Mouse (Mus musculus): ENCODE measurements around the gene Lsm12.

Gene Lsm12

DNA sequence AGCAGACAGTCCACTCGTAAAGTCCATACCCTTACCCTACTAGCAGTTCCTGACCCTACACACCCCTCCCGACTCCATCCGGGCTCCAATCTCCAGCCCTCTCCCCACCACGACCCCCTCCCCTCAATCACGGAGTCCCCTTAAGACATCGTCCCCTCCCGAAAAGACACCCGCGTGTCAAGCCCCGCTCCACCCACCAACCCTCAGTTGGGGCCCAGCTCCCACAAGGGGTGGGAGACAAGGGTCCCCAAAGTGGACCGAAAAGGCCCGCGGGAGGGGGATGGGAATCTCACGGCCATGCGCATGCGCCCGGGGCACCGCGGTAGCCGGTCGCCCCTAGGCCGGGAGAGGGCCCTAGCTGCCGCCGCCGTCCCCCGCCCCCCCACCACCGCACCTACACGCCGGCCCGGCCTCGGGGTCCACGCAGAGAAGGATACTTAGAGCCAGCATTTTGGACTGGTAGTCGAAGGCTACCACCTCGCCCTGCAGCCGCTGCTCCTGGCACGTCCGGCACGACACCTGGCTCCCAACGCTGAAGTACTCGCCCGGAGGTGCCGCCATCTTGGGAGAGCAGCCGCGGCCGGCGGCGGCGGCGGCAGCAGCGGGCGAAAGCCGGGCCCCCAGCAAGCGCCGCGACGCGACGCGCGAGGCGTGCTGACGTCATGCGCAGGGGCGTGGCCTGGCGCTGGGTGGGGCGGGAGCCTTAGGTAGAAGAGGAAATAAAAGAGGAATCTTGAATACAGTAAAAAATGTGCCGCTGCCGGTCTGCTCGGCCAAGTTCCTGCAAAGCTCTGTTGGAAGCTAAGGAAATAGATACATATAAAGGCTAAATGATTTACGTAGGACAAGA, at the start of gene Lsm12:
Lsm12 (minus strand) TSS at position 651 of the 850 bp plus-strand sequence.
- DNase-seq (ENCODE audit: low read depth, low spot score) = peak; percentile 90

DNA sequence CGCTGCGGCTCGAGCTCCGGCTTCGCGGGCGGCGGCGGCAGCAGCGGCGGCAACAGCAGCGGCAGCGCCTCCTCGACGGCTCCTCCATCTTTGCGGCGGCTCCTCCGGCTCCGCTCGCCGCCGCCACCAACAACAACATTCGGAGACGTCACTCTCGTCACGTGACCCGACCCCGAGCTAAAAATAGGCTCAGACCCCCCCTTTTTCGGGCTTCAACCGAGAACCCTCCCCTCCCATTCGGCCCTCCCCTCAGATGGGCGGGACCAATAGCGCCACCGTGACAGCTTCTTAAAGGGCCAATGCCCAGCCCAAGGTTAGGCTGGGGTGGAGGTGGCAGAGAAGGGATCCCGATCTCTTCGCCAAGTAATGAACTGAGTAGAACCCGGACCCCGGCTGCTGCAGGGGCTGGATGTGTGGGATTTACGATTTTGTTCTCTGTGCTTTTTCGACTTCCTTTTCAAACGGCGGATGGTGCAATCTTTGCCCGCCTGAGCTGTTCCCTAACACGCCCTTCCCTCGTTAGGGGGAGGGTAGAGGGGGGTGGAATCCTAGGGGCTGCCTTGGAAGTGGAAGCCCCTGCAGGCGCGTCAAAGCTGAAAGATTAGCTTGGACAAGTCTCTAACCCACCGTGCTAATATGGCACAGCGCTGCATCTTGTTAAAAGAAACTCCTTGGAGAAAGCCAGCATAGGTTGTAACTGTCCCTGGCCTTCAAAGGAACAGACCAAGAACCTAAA, 45.1 kb upstream of the Lsm12 start, which contains the start of gene Hdac5:
Hdac5 (minus strand) TSS at position 161 of the 736 bp plus-strand sequence.
- peak; percentile 99 for DNase-seq (ENCODE audit: low read depth, low spot score)

DNA sequence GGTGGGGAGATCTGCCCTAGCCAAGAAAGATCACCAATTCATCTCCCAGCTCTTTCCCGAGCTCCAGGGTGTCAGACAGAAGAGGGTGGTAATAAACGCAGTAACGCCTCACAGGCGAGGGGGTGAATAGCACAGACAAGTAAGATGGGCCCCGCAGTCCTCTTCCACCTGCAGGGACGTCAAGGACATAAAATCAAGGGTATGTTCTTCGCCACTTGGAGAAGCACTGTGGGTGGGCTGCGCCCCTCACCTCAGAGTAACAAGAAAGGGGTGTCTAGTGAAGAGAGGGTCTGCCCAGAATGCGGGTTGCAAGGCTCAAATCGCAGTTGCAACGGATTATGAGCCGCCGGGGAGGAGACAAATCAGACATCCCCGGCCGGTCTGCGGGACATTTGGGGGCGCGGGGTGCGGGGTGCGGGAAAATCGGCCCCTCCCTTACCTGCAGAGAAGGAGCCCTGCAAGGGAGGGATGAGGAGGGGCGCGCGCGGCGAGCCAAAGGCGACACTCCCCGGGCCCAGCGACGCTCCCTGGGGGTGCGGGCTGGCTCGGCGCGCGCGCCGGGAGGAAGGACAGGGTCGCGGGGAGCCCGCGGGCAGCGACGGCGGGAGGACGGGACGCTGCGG, 44.3 kb upstream of the Lsm12 start:
- DNase-seq (ENCODE audit: low read depth, low spot score) = no peak

GRCm38 (mm10) chr11:102228646-102229268, 43.7 kb upstream of the Lsm12 start:
- no peak for DNase-seq (ENCODE audit: low read depth, low spot score)

DNA sequence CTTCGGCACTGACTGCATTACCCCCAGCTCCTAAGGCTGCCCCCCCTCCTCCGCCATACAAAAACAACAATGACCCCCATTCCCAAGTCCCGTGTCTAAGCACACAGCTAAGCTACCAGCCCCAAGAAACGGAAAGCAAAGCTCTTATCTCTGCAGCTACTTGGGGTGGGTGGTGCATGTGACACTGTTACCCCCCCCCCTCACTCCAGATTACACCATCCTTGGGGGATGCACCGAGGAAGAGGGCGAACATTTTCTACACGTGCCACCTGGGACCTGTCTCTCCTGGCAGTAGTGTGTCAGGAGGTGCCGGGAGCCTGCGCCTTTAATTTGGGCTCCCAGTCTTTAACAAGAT, 43.1 kb upstream of the Lsm12 start:
- DNase-seq (ENCODE audit: low read depth, low spot score) = no peak

DNA sequence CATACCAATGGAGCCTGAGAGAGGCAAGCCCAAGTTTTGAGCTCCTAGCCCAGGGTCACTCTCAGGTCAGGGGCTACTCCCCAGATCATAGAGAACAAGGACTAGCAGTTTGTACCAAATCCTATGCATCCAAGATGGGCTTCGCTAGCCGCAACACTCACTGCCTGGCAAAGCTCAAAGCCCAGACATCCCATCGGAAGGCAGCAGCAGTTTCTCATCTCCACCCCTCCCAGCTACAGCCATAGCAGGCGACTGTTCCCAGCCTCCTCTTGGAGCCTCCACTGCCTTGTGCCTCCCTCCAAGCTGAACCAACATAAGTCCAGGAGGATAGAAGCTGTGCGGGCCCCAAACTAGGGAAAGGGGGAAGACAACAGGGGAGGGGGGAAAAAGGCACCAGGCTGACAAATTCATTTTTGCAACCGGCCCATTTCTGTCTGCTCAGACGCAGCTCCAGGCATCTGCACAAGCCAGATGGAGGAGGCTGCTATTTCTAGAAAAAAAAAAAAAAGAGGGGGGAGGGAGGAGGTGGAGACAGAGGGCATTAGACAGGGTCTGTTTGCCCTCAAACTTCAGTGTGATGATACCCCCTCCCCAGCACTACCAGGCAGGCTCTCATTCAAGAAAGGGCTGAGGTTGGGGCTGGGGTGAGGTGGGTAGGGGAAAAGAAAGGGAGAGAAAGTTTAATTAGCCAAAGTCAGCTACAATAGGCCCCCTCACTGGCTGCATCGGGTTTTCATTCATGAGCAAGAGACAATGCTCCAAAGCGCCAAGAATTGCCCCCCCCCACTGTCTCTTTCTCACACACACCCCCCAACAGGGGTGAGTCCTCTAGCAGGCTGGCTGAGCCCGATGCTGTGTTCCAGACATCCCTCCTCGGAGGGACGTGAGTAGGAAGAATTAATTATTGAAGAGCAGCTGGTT, 42.4 kb upstream of the Lsm12 start:
- no peak for DNase-seq (ENCODE audit: low read depth, low spot score)

DNA sequence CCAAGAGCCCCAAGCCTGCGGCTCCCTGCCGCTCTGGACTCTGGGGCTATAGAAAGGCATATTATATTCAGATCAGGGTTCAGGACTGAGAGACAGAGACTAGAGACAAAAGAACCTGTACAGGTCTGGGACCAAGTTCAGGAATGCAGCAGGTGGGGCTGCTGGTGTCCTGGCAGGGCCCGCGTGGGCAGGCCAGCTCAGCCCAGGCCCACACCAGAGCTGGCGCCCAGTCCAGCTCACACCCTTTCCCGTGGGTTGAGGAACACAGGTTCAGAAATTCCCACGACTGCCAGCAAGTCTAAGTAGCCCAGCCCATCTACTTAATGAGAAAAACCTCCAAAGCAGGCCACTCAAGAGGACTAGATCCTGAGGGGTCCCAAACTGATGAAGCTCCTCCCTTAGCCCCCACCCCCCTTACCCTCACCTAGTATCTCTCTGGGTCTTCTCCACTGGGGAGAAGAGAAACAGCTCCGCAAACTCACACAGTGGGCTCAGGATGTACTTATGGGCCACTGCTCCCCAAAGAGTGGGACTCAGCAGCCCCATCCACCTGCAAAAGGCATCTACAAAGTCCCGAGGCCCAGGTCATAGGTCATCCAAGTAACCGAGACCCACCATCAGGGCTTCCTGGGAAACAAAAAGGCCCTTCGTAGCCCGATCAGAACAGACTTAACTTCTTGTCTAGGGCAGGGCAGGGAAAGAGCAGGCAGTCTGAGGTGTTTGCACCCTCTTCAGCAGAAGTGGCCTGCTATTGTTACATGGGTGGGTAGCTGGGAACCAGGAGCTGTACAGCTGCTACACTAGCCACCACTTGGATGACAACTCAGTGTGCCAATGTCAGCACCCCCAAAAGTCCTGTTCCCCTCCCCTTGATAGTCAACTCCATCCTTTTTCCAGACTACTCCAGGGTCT, 41.2 kb upstream of the Lsm12 start:
- no peak for DNase-seq (ENCODE audit: low read depth, low spot score)

DNA sequence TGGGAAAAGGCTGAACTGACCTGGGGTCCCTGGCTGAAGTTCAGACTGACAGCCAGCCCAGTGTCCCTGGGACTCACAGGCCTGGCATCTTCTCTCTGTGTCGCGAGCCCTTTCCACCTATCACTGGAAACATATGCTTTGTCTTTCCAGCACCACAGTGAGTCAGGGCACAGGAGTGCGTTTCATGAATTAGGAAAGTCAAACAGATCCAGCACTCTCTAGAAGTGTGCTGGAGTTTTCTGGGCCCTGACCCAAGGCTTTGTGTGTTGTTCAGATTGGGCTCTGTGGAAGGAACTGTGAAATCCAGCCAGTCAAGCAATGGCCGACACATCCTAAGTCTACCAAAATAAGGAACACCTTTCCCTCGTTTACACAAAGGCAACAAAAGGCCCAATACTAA, 40.1 kb upstream of the Lsm12 start:
- no peak for DNase-seq (ENCODE audit: low read depth, low spot score)

- DNase-seq (ENCODE audit: low read depth, low spot score) = no peak
These were observed 39.6 kb upstream of the Lsm12 start for GRCm38 (mm10) chr11:102224686-102225085.

DNA sequence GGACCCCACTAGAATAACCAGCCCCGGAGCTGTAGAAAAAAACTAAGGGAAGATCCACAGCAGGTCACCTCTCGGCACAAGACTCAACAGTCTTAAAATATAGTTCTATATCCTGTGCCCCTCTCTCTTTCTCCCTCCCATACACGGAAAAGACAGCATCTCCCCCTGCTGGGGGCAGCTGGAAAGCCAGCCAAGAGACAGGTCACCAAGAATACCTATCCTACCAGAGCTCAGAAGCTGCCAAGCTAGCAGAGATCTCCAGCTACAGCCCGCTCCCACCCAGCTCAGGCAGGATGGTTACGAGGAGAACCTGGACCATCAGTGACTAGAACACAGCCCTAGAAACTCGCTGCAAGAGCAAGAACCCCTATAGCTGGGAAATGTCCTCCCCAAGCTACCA, 38.1 kb upstream of the Lsm12 start:
- no peak for DNase-seq (ENCODE audit: low read depth, low spot score)

DNA sequence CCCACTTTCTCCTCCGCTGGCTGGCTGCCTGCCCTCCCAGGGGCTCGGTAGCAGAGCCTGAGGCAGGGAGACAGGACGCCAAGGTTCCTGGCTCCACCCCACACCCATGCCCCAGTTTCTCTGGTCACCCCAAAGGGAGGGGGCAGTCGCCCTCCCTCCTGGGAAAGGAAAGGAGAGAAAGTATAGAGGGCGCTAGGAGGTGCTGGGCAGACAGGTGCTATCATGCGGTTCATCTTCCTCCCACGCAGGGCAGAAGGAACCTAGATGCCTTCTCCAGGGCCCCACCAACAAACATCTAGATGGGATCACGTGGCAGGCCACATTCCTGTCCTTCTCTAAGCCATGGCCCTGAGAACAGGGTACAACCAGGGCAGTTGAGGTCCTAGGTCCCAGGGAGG, 36.9 kb upstream of the Lsm12 start:
- DNase-seq (ENCODE audit: low read depth, low spot score) = no peak

- no peak for DNase-seq (ENCODE audit: low read depth, low spot score)
These were observed 36.3 kb upstream of the Lsm12 start for GRCm38 (mm10) chr11:102221243-102221953.

DNA sequence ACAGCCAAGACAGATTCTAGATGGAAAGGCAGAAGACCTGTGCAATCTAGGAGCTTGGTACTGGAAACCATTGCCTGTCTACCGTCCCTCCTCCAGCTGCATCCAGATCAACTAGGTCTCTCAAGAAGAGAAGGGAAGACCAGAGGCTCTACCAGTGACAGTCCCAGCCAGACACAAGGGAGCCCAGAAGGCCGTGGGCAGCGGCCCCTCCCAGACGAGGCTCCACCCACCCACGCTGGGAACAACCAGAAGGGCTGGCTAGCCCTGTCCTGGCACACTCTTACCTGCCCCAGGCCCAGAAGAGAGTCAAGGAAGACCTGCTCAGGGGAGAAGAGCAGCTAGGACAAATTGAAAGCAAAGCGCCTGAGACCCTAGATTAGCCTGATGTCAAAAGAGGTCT, 35.4 kb upstream of the Lsm12 start:
- DNase-seq (ENCODE audit: low read depth, low spot score) = no peak

DNA sequence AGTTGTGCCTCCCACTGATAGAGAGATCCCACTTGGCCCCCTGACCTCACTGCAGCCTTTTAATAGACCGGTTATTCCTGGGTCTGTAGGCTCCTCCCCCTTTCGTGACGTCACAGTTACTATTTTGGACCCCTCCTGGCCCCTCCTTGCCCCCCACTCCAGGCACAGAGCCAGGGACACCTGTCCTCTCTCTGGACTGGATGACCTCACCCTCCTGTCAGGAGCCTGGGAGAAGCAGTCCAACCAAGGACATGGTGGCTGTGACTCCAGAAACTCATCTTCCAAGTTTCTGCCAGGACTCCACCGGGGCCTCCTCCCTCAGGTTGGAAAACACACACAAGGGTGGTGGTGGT, 34.9 kb upstream of the Lsm12 start:
- DNase-seq (ENCODE audit: low read depth, low spot score) = no peak

GRCm38 (mm10) chr11:102219247-102219993, 34.3 kb upstream of the Lsm12 start:
- no peak for DNase-seq (ENCODE audit: low read depth, low spot score)

DNA sequence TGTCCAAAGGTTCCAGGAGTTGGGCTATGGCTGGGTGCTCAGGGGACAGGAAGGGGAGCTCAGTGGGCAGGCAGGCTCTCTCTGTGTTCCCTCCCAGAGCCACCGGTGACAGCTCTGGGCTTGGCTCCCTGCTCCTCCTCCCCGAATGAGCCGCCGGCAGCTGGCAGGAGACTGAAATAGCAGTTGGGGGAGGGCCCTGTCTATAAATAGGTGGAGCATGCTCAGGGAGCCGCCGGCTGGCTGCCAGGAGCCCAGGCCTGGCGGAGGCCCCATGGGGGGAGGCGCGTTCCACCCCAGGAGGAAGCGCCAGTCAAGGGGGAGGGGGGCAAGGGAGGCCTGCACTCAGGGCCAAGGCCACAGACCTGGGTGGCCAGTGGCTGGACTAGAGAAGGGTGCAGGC, 33.7 kb upstream of the Lsm12 start:
- DNase-seq (ENCODE audit: low read depth, low spot score) = no peak

DNA sequence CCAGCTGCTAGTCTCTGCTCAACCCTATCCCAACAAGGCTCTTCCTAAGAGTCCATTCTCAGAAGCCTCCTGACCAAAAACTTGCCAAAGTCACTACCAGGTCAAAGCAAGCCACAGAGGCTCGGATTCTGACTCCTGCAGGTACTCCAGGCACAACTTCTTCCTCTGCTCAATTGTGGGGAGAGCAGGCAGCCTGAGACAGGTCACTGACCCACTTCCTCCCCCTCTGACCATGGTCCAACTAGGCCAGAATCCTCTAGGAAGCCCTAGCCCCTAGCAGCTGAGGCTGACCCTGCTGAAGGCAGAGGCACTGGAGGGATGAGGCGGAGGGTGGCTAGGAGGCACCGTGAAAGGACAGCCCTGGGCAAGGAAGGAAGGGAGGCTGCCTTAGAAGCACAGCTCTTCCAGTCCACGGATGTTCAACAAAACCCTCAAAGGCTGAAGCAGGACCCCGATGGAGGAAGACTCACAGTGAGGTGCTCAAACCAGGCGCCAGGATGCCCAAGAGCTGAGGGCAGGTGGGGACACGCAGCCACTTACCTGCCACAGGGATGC, 32.9 kb upstream of the Lsm12 start:
- DNase-seq (ENCODE audit: low read depth, low spot score) = no peak

GRCm38 (mm10) chr11:102217396-102217795, 32.3 kb upstream of the Lsm12 start:
- no peak for DNase-seq (ENCODE audit: low read depth, low spot score)

Measured in WW6 (cell line).